Mouse (Mus musculus) gastrocnemius, postnatal 10 days (tissue): ENCODE measurements at regions not wholly inside any gene's neighbourhood (a gene's known extent, or its start where the extent isn't known, plus 50 kb on each side); places are given as distances from the start of the nearest gene placed in this dataset.

Experiments
- DNase-seq: peaks from one replicate; pipeline ENCODE4 v3.0.0; 2021; ENCODE audit warnings: mixed read lengths

GRCm38 (mm10) chr1:69470614-69471250 lies 216.3 kb downstream of the Ikzf2 start:
- DNase-seq, result no peak

DNA sequence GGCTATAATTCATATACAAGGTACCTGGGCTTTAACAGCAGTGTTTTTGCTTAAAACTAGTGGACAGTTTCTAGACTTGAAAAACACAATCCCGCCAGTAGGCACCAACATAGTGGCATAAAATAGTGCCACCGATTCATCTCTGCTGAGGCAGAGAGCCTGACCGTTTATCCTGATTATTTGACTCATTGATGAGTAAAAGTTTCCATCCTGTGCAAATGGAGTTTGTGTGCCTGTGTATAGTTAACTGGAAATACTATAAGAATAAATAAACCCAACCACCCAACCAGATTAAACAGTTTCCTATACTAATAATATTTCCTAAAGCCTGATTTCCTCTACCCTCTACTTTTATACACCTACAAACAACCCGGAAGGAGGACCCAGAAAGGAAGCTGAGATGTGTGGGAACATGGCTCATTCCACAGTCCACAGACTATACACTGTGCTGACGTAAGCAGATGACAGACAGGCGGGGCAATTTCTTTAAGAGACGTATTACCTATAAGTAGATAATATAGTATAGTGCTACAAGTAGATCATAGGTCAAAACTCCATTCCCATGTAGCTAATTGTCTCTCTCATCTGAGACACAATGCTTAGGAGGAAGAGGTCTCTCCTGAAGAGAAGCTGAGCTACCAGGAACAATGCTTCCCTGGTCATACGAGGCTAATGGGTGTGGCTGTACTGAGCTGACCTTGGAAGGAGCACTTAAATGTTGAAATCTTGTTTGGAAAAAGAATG lies 217.7 kb downstream of the Ikzf2 start:
- DNase-seq, result no peak

- no peak for DNase-seq
These were observed 220.3 kb downstream of the Ikzf2 start for GRCm38 (mm10) chr1:69466534-69467275.

DNA sequence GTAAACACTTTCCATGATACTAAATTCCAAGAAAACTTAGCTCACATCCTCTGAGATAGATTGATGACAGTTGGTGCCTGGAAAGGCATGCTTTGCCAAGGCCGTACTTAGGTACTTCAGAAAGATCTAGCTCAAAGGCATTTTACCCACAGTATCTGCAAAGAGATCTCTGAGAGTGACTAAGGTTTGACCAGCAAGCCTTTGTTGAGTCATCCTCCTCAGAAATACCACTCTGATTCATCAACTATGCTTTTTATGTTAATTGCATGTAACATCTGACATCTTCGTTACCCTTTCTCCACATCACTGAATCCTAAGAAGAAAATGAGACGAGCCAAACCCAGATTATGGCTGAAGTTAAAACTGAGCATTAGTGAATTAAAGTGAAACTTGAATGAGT lies 225.9 kb downstream of the Ikzf2 start:
- no peak for DNase-seq

DNA sequence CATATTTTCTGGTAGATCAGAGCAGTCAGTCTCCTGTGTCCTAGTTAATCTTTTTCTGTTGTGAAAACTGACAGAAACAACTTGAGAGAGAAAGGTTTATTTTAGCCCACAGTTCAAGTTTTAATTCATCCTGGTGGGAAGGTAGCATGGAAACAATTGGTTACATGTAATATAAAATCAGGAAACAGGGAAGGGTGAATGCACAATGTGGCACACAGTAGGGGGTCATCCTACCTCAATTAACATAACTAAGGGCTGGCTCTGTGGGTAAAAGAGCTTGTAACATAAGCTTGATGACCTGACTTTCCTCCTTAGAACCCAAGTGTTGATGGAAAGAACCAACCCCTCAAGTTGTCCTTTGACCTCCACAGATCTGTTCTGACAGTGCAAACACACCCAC lies 227.1 kb downstream of the Ikzf2 start:
- no peak for DNase-seq

DNA sequence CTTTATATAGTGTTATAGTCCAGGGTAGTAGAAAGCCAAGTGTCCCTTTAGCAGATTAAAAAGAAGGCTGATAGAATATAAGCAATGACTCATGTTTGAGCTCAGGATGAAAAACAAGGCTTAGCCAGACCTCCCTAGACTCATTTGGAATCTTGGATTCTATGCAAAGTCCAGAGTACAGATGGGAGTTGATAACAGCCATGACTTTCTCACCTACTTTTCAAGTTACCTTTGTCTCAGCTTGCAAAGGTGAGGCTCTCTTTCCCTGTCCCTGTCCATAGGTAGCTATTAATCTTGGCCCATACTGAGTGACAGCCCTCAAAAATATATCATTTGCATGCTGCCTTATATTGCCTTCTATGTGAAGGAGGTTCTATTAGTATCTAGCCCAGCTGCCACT lies 229.6 kb downstream of the Ikzf2 start:
- no peak for DNase-seq

DNA sequence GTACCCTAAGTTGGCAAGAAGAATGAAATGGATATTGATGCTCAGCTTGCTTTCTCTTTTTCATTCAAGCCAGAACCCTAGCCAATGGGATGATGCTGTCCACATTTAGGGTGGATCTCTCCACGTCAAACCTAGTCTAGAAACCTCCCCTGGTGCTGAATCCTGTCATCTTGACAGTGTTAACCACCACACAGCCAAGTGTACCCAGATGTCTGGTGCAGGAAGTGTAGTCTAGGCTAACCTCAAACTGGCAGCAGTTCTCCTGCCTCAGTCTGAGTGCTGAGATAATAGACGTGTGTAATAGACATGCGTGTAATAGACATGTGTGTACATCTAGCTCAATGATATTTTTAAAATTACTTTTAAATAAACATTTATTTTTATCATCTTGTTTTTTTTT lies 233.1 kb downstream of the Ikzf2 start:
- no peak for DNase-seq

GRCm38 (mm10) chr1:69452910-69453309 lies 234.1 kb downstream of the Ikzf2 start:
- DNase-seq, result no peak

GRCm38 (mm10) chr1:69450455-69450854 lies 236.6 kb downstream of the Ikzf2 start:
- no peak for DNase-seq

DNA sequence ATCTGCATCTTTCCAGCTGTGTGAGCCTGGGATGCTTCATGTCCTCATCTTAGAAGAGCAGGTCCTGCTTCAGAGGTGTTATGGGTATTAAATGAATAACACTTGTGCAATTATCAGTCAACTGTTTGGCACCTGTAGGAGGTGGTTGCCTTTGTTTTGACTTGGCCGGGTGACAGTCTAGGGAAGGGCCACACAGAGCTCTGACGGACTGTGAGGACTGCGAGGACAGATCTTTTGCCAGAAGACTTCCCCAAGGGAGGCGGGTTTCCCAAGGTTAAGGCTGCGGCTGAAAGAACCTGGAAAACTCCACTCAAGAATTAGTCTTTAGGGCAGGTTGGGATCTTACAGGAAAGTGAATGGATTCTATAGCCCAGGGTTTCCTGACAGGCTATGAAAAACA lies 239.8 kb downstream of the Ikzf2 start:
- DNase-seq, result no peak

- no peak for DNase-seq
These were observed 242.3 kb downstream of the Ikzf2 start for GRCm38 (mm10) chr1:69444722-69445121.

DNA sequence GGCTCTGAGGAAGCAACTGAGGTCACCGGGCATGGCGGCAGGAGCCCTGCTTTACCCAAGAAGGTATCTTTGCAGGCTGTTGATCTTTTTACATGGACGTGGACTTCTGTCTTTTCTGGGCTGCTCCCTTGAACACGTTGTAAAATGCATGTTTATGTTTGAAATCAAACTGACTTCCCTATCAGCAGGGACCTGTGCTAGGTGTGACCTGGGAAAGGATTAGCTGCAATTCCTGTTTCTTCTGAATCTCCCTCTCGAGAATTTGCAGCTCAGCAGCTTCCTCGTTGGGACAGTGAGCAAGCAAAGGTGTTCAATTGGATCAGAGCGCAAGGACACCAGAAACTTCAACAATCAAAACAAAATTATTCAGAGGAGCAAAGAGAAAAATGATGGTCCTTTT lies 243.6 kb downstream of the Ikzf2 start:
- DNase-seq, result no peak

GRCm38 (mm10) chr1:69440564-69441334 lies 246.3 kb downstream of the Ikzf2 start:
- no peak for DNase-seq

- no peak for DNase-seq
These were observed 250.0 kb downstream of the Ikzf2 start for GRCm38 (mm10) chr1:69437042-69437441.

- no peak for DNase-seq
These were observed 253.2 kb downstream of the Ikzf2 start for GRCm38 (mm10) chr1:69433655-69434357.

GRCm38 (mm10) chr1:69430683-69431407 lies 256.2 kb downstream of the Ikzf2 start:
- DNase-seq, result no peak

DNA sequence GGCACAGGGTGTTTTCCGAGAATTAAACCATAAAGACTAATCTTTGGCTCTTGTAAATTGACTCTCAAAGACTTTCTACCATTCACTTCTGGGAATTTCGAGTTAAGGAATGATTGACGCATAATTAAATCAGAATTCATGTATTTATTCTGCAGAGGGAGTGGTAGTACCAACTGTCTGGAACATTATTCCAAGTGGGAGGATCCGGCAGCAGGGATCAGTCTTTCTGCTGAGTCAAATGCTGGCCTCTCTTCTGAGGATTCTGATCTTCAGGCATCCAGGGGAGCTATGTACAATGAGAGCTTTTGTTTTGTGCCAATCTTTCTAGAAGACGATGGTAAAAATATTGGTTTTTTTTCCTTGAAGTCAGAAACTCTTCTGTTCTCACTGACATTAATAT lies 257.4 kb downstream of the Ikzf2 start:
- no peak for DNase-seq

GRCm38 (mm10) chr1:69397676-69398075 lies 289.4 kb downstream of the Ikzf2 start:
- no peak for DNase-seq

DNA sequence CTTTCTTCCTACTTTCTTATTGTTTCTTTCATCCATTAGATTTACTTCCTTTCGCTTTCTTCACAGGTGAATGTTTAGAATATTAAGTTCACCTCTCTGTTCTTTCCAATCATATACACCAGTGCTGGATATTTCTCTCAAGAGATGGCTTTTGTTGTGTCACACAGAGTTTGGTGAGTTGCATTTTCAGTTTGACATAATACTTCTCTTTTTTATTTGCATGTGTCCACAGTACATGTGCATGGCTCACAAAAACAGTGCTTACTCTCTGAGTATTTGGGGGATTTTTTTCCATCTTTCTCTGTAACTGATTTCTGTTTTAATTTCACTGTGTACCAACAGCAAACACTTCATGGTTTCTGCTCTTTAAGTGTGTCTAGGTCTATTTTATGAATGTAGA lies 274.5 kb upstream of the Erbb4 start:
- DNase-seq, result no peak

- DNase-seq, result no peak
These were observed 271.9 kb upstream of the Erbb4 start for GRCm38 (mm10) chr1:69379741-69380140.
